Mouse (Mus musculus): ENCODE results near the gene Nadsyn1.

- TF ChIP-seq CTCF (conservative IDR thresholded peaks at IDR 0.05; ENCODE audit: low read length) (no peak), POU5F1 (IDR thresholded peaks at IDR 0.05; ENCODE audit: borderline replicate concordance, low read length) (no peak)
Observed at GRCm38 (mm10) chr7:143766893-143767292, 55.8 kb downstream of the Nadsyn1 start, which contains the start of gene Mrgprg.

Data from E14TG2a.4 (cell line).